ENCODE assay signal across 30 mouse cellular contexts in genomic region chr6:135191906-135192305, GRCm38 (mm10). TPM values are rescaled to one million over a fixed set of nuclear protein-coding genes. Genes with fewer than 3 reads are reported as not detected.
DNase-seq lines count a peak whose midpoint lies in the region; ATAC-seq and TF ChIP-seq lines count a peak whose summit lies in the region.
"Had no signal": no experiment of that assay in that cellular context is flagged by ENCODE, and none has a peak within 500 bp of the region (broad histone marks: within the 10 kb centered on the region; RNA-seq: fewer than 3 reads in every experiment).

No protein-coding gene starts in this region.

- no peaks in the 10 kb centered on the region for H3K36me3 ChIP-seq in heart, embryonic 12.5 days
- H3K36me3 ChIP-seq in hindbrain, embryonic 13.5 days = no peaks in the 10 kb centered on the region
- H3K36me3 ChIP-seq: embryonic facial prominence, embryonic 15.5 days; limb, embryonic 15.5 days; midbrain, embryonic 15.5 days; neural tube, embryonic 13.5 days had no signal

- 81% methylated on average over 1 of the region's 1 CpGs for WGBS in heart, embryonic 12.5 days
- 77% methylated on average over 1 of the region's 1 CpGs for WGBS in hindbrain, embryonic 13.5 days

- TF ChIP-seq CTCF in embryonic fibroblast, embryonic 13.5 days (IDR thresholded peaks at IDR 0.05; ENCODE audit: borderline replicate concordance, insufficient read depth, low read length) = no peak

- H3K4me2 ChIP-seq in heart, embryonic 12.5 days = no peak overlapping the region
- H3K4me2 ChIP-seq in hindbrain, embryonic 13.5 days = no peak overlapping the region
- H3K4me2 ChIP-seq: embryonic facial prominence, embryonic 15.5 days; heart, embryonic 11.5 days; hindbrain, embryonic 14.5 days; limb, embryonic 15.5 days; midbrain, embryonic 15.5 days; neural tube, embryonic 13.5 days had no signal

- TF ChIP-seq POLR2A in embryonic fibroblast, embryonic 13.5 days (IDR thresholded peaks at IDR 0.05; ENCODE audit: low read depth, low read length) = no peak

- H3K9me3 ChIP-seq in heart, embryonic 12.5 days (replicated peaks) = no peaks in the 10 kb centered on the region
- H3K9me3 ChIP-seq in hindbrain, embryonic 13.5 days = no peaks in the 10 kb centered on the region
- H3K9me3 ChIP-seq: embryonic facial prominence, embryonic 15.5 days; limb, embryonic 15.5 days; midbrain, embryonic 15.5 days; neural tube, embryonic 13.5 days had no signal

- no peak overlapping the region for H3K9ac ChIP-seq in heart, embryonic 12.5 days
- H3K9ac ChIP-seq in hindbrain, embryonic 13.5 days = no peak overlapping the region
- H3K9ac ChIP-seq: embryonic facial prominence, embryonic 15.5 days; forebrain, postnatal 0 days; hindbrain, embryonic 14.5 days; limb, embryonic 15.5 days; midbrain, embryonic 15.5 days; neural tube, embryonic 13.5 days had no signal

- no peak overlapping the region for H3K4me3 ChIP-seq in embryonic fibroblast, embryonic 13.5 days (ENCODE audit: insufficient read depth, low read length)
- no peak overlapping the region for H3K4me3 ChIP-seq in heart, embryonic 12.5 days
- no peak overlapping the region for H3K4me3 ChIP-seq in hindbrain, embryonic 13.5 days
- H3K4me3 ChIP-seq: embryonic facial prominence, embryonic 15.5 days; gastrocnemius, adult 2 months; limb, embryonic 15.5 days; midbrain, embryonic 15.5 days; neural tube, embryonic 13.5 days had no signal

- peak overlapping the region; percentile 52 for H3K27ac ChIP-seq in embryonic fibroblast, embryonic 13.5 days (ENCODE audit: insufficient read depth, low read length)
- no peak overlapping the region for H3K27ac ChIP-seq in heart, embryonic 12.5 days (ENCODE audit: poor library complexity, severe bottlenecking)
- H3K27ac ChIP-seq in hindbrain, embryonic 13.5 days = no peak overlapping the region
- H3K27ac ChIP-seq: embryonic facial prominence, embryonic 15.5 days; gastrocnemius, adult 2 months; hindbrain, embryonic 14.5 days; limb, embryonic 15.5 days; midbrain, embryonic 15.5 days; neural tube, embryonic 13.5 days had no signal

- DNase-seq in 3T3-L1 (ENCODE audit: low read depth, low spot score) = peak; percentile 68
- peak; percentile 63 for DNase-seq in 416B (ENCODE audit: low read depth)
- no peak for DNase-seq in urinary bladder, postnatal 14 days (ENCODE audit: low spot score)
- DNase-seq: adrenal gland, adult 2 months; cerebellum, adult 11 months; cerebellum, postnatal 25 days; embryo, embryonic 11 days; forebrain, postnatal 0 days; gastrocnemius, adult 2 months; heart, postnatal 10 days; kidney, adult 8-10 months; kidney, postnatal 14 days; left cerebral cortex, postnatal 4 days; lung, postnatal 14 days; retina, postnatal 1 day; right cerebral cortex, postnatal 25 days; thymus, adult 18-20 months; thymus, postnatal 36 days had no signal

- peak; percentile 32 for ATAC-seq in megakaryocyte progenitor cell, adult 5-6 weeks (replicated peaks; ENCODE audit: poor library complexity)
- no peak for ATAC-seq in heart, embryonic 12.5 days (ENCODE audit: insufficient number of reproducible peaks, low FRiP score)
- no peak for ATAC-seq in hindbrain, embryonic 13.5 days (ENCODE audit: low FRiP score)
- ATAC-seq: forebrain, postnatal 0 days; inflammation-experienced regulatory T-cells, adult 6 months; midbrain, embryonic 15.5 days; Patski had no signal

- H3K4me1 ChIP-seq in embryonic fibroblast, embryonic 13.5 days (ENCODE audit: control insufficient read depth, insufficient read depth, low read length) = no peaks in the 10 kb centered on the region; the same call in 1 of the 2 replicates
- peaks cover 22% of the 10 kb centered on the region for H3K4me1 ChIP-seq in heart, embryonic 12.5 days (replicated peaks)
- H3K4me1 ChIP-seq in hindbrain, embryonic 13.5 days (replicated peaks) = peaks cover 10% of the 10 kb centered on the region
- H3K4me1 ChIP-seq: embryonic facial prominence, embryonic 15.5 days; limb, embryonic 15.5 days had no signal

- H3K27me3 ChIP-seq in heart, embryonic 12.5 days (replicated peaks) = no peaks in the 10 kb centered on the region
- H3K27me3 ChIP-seq in hindbrain, embryonic 13.5 days = no peaks in the 10 kb centered on the region
- H3K27me3 ChIP-seq: embryonic facial prominence, embryonic 15.5 days; limb, embryonic 15.5 days; midbrain, embryonic 15.5 days; neural tube, embryonic 13.5 days; Patski had no signal

RNA-seq across cellular contexts. Expression of gene Fam234b, which starts 5.9 kb away (rescaled TPM):
- polyA plus RNA-seq in embryonic fibroblast, embryonic 13.5 days (2011; ENCODE audit: insufficient read length, low read depth, missing spikeins) = 10.1 and 13.7 TPM in 2 replicates
- total RNA-seq in megakaryocyte progenitor cell, adult 5-6 weeks (2015) = 5.9 and 6.5 TPM in 2 replicates
- total RNA-seq in megakaryocyte progenitor cell, adult 5-6 weeks (2017) = 5.4 and 6.8 TPM in 2 replicates
- 9.0 and 10.7 TPM in 2 replicates for polyA plus RNA-seq in heart, embryonic 12.5 days (2016; fragmentation: Nextera tagmentation; extraction: Ambion mirVana)
- polyA plus RNA-seq in hindbrain, embryonic 13.5 days (2015; fragmentation: Nextera tagmentation; extraction: Ambion mirVana) = 85.5 and 87.9 TPM in 2 replicates

RNA-seq across cellular contexts. Expression of gene Hebp1, which starts 5.9 kb away (rescaled TPM):
- 32.3 and 41.7 TPM in 2 replicates for polyA plus RNA-seq in embryonic fibroblast, embryonic 13.5 days (2011; ENCODE audit: insufficient read length, low read depth, missing spikeins)
- total RNA-seq in megakaryocyte progenitor cell, adult 5-6 weeks (2015) = 12.9 and 15.0 TPM in 2 replicates
- 20.0 and 21.2 TPM in 2 replicates for total RNA-seq in megakaryocyte progenitor cell, adult 5-6 weeks (2017)
- polyA plus RNA-seq in heart, embryonic 12.5 days (2016; fragmentation: Nextera tagmentation; extraction: Ambion mirVana) = 14.8 and 16.0 TPM in 2 replicates
- 2.9 and 4.2 TPM in 2 replicates for polyA plus RNA-seq in hindbrain, embryonic 13.5 days (2015; fragmentation: Nextera tagmentation; extraction: Ambion mirVana)
